Comparison of ENCODE assay signal across 9 mouse cellular contexts in the genomic region with DNA sequence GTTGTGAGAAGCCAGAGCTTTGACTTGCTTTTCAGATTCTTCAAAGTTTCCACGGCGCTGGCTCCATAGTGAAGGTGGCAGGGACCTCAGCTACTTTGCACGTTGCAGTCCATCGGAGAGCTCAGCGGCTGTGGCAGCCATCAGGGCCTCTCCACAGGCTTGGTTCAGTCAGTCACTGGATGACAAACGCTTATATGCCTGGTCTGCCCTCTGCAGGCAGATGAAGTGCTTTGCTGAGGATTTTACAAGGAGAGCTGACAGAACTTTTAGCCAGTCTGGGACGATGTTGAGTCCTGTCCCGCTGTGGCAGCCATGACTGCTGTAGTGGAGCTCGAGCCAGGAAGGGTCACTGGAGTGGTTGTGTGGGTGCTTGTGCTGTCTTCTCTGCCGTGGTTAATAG.
DNase-seq lines count a peak whose midpoint lies in the region; ATAC-seq and TF ChIP-seq lines count a peak whose summit lies in the region.
"Had no signal": no experiment of that assay in that cellular context is flagged by ENCODE, and none has a peak within 500 bp of the region (broad histone marks: within the 10 kb centered on the region; RNA-seq: fewer than 3 reads in every experiment).

No protein-coding gene starts in this region.

- H3K36me3 ChIP-seq in forebrain, embryonic 13.5 days (ENCODE audit: poor library complexity, severe bottlenecking), result peaks cover 31% of the 10 kb centered on the region

- no peak overlapping the region for H3K4me2 ChIP-seq in forebrain, embryonic 13.5 days
- H3K4me2 ChIP-seq: embryonic facial prominence, embryonic 12.5 days had no signal

- no peaks in the 10 kb centered on the region for H3K9me3 ChIP-seq in forebrain, embryonic 13.5 days (replicated peaks)
- H3K9me3 ChIP-seq: embryonic facial prominence, embryonic 12.5 days had no signal

- WGBS in lung, adult 2 months, result 54% methylated on average over 10 of the region's 10 CpGs
- 53% methylated on average over 10 of the region's 10 CpGs for WGBS in forebrain, embryonic 13.5 days

- no peak overlapping the region for H3K27ac ChIP-seq in forebrain, embryonic 13.5 days
- H3K27ac ChIP-seq: embryonic facial prominence, embryonic 12.5 days had no signal

- no peak overlapping the region for H3K9ac ChIP-seq in forebrain, embryonic 13.5 days
- H3K9ac ChIP-seq: embryonic facial prominence, embryonic 12.5 days had no signal

- H3K4me1 ChIP-seq in lung, adult 2 months (ENCODE audit: control insufficient read depth, insufficient read depth, low read length), result no peaks in the 10 kb centered on the region
- H3K4me1 ChIP-seq in forebrain, embryonic 13.5 days, result no peaks in the 10 kb centered on the region
- H3K4me1 ChIP-seq: embryonic facial prominence, embryonic 12.5 days had no signal

- no peaks in the 10 kb centered on the region for H3K27me3 ChIP-seq in forebrain, embryonic 13.5 days
- H3K27me3 ChIP-seq: embryonic facial prominence, embryonic 12.5 days had no signal

- no peak overlapping the region for H3K4me3 ChIP-seq in lung, adult 2 months (replicated peaks; ENCODE audit: extremely low read depth, low read depth, low read length)
- no peak overlapping the region for H3K4me3 ChIP-seq in forebrain, embryonic 13.5 days
- H3K4me3 ChIP-seq: embryonic facial prominence, embryonic 12.5 days had no signal

- TF ChIP-seq POLR2A in lung, adult 2 months (IDR thresholded peaks at IDR 0.05; ENCODE audit: borderline replicate concordance, extremely low read depth, low read depth, low read length), result no peak

- peak; percentile 28 for DNase-seq in cerebellum, adult 11 months
- DNase-seq in cerebellum, adult 9-10 months, result no peak
- DNase-seq in lung, adult 2 months, result no peak
- DNase-seq in lung, postnatal 14 days, result no peak
- DNase-seq in ovary, postnatal 36 days (ENCODE audit: low spot score), result no peak
- no peak for DNase-seq in spleen, postnatal 14 days (ENCODE audit: low spot score in 2 of 2)

- peak; percentile 36; the same call in 1 of the 2 replicates for TF ChIP-seq CTCF in lung, adult 2 months (IDR thresholded peaks at IDR 0.05; ENCODE audit: insufficient read depth, low read length)

- 0 out of 2 replicates have a peak, but pooled peaks have one; percentile 24 for ATAC-seq in forebrain, embryonic 13.5 days
- ATAC-seq in megakaryocyte progenitor cell, adult 5-6 weeks (replicated peaks; ENCODE audit: poor library complexity), result peak; percentile 66
